Mouse (Mus musculus) kidney, embryonic 14.5 days (tissue): Measurements from ENCODE around the gene Dscaml1. TPM values are rescaled to one million over a fixed set of nuclear protein-coding genes. Genes with fewer than 3 reads are reported as not detected.

Experiments used
- ATAC-seq: fragments of 200-750 bp; cut with Nextera tagmentation; 2 replicates; pipeline ENCODE4 v1.8.0; 2017; ENCODE audit warnings: moderate number of reproducible peaks, mild to moderate bottlenecking, moderate TSS enrichment, moderate library complexity; ENCODE audit not compliant: low FRiP score, low TSS enrichment
- H3K27ac ChIP-seq: fragments of 300-500 bp; sonication (generic); 2 replicates; pipeline ENCODE4 v1.5.1; 2014; ENCODE audit warnings: low read depth, mild to moderate bottlenecking, low read length, moderate library complexity, mixed read lengths
- H3K27me3 ChIP-seq: fragments of 300-500 bp; sonication (generic); 2 replicates; pipeline ENCODE4 v1.6.1; 2014; ENCODE audit warnings: mild to moderate bottlenecking, low read length; ENCODE audit not compliant: control insufficient read depth, insufficient read depth
- H3K36me3 ChIP-seq: fragments of 300-500 bp; sonication (generic); 2 replicates; pipeline ENCODE4 v1.6.1; 2014; ENCODE audit warnings: low read length, mixed read lengths; ENCODE audit not compliant: control insufficient read depth, insufficient read depth
- H3K4me1 ChIP-seq: fragments of 300-500 bp; sonication (generic); 2 replicates; pipeline ENCODE4 v1.6.1; 2014; ENCODE audit warnings: low read length, mixed read lengths; ENCODE audit not compliant: control insufficient read depth, insufficient read depth
- H3K4me2 ChIP-seq: fragments of 300-500 bp; sonication (generic); replicated peaks from 2 replicates; pipeline ENCODE4 v1.6.1; 2014; ENCODE audit warnings: low read depth, mild to moderate bottlenecking, low read length
- H3K4me3 ChIP-seq: fragments of 300-500 bp; sonication (generic); 2 replicates; pipeline ENCODE4 v1.5.1; 2014; ENCODE audit warnings: mild to moderate bottlenecking, low read length
- H3K9ac ChIP-seq: fragments of 300-500 bp; sonication (generic); 2 replicates; pipeline ENCODE4 v1.6.1; 2014; ENCODE audit warnings: low read depth, mild to moderate bottlenecking, low read length, moderate library complexity
- H3K9me3 ChIP-seq: fragments of 300-500 bp; sonication (generic); 2 replicates; pipeline ENCODE4 v1.6.1; 2016; ENCODE audit warnings: low read length; ENCODE audit not compliant: control insufficient read depth
- WGBS: fragments of 180-500 bp; shearing (Covaris S2); extraction: QIAGEN DNeasy Blood & Tissue Kit; methylation state at CpG from one replicate; pipeline ENCODE4 v1.1.7; 2014; 5-methylcytosine and 5-hydroxymethylcytosine counted together
- polyA plus RNA-seq: library from polyadenylated mRNA; unstranded; fragments of >200 nt; fragmentation: Nextera tagmentation; extraction: Ambion mirVana; gene quantifications from 2 replicates; pipeline ENCODE4 v1.2.1, GENCODE M21; 2014

Gene Dscaml1
- polyA plus RNA-seq, 1 experiment from 2014 or later = 0.23 TPM

DNA sequence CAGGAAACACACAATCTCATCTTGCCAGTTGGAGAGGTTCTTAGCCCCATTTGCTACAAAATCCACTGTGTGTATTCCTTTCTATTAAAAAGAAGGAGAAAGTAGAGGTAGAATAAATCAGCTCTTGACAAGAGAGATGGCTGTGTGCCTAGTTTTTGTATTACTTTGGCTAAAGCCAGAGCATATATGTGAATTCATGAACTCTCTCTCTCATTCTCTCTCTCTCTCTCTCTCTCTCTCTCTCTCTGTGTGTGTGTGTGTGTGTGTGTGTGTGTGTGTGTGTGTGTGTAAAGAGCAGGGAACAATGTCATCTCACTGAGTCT is 147.0 kb downstream of the Dscaml1 start:
- H3K4me1 ChIP-seq = peaks cover 21% of the 10 kb centered on the region; the same call in 1 of the 2 replicates
- H3K27me3 ChIP-seq = no peaks in the 10 kb centered on the region
- H3K27ac ChIP-seq = no peak overlapping the region
- H3K4me2 ChIP-seq = no peak overlapping the region
- no peak overlapping the region for H3K9ac ChIP-seq
- ATAC-seq = no peak
- H3K9me3 ChIP-seq = no peaks in the 10 kb centered on the region
- H3K36me3 ChIP-seq = no peaks in the 10 kb centered on the region
- H3K4me3 ChIP-seq = no peak overlapping the region

DNA sequence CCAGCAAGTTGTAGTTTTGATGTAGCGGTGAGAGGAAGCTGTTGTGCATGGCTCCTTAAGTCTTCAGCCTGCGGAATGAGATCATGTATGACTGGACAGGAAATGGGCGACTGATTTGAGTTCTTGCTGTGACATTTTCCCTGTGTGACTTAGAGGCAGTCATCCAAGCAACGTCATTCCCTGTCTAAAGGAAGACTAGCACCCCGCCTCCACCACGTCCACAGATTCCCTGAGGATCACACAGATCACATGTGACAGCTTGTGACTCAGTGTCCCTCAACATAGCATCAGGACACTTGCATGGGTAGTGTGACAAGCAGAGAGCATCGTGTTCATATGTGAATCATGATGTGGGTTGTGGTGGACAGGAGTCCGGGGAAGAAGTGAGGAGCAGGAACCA is 147.6 kb downstream of the Dscaml1 start:
- ATAC-seq = no peak
- Histone ChIP-seq H3K9me3 (no peaks in the 10 kb centered on the region), H3K27ac (no peak overlapping the region), H3K4me3 (no peak overlapping the region), H3K36me3 (no peaks in the 10 kb centered on the region), H3K4me1 (peaks cover 21% of the 10 kb centered on the region; the same call in 1 of the 2 replicates), H3K9ac (no peak overlapping the region), H3K4me2 (no peak overlapping the region), H3K27me3 (no peaks in the 10 kb centered on the region)
- WGBS = 77% methylated on average over 8 of the region's 8 CpGs

DNA sequence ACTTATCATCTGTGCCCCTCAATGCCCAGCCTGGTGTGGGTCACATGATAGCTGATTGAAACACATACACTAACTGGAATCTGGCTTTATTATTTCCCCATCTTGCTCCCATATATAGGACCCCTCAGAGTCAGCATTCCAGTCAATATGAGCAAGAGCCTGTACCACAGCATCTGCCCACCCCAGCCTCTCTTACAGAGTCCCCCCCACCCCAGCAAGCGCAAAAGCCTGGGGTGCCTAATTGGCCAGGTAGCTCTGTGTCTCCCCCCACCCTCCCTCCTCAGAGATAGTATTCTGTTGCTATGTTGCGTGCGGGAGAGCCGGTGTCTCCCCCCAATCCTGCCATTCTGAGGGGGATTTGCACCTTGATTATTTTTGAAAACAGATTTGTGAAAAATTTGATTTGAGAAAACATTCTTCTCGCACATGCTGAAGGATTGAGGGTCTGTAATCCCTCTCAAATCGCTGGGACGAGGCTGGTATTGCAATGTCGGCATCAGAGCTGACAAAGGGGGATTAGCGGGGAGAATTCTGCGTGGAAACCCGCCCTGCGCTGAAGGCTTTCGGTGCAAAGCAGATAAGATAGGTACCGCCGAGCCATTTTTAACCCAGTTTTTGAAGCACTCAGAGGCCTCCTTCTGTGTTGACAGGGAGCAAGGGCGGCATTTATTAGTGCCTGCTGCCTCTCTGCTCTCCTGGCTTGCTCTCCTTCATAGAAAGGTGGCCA is 153.8 kb downstream of the Dscaml1 start:
- ATAC-seq = no peak
- 88% methylated on average over 16 of the region's 16 CpGs for WGBS
- H3K4me3 ChIP-seq = no peak overlapping the region
- H3K9ac ChIP-seq = no peak overlapping the region
- no peaks in the 10 kb centered on the region for H3K9me3 ChIP-seq
- no peaks in the 10 kb centered on the region for H3K4me1 ChIP-seq
- H3K4me2 ChIP-seq = no peak overlapping the region
- no peak overlapping the region for H3K27ac ChIP-seq
- H3K27me3 ChIP-seq = no peaks in the 10 kb centered on the region
- H3K36me3 ChIP-seq = no peaks in the 10 kb centered on the region

DNA sequence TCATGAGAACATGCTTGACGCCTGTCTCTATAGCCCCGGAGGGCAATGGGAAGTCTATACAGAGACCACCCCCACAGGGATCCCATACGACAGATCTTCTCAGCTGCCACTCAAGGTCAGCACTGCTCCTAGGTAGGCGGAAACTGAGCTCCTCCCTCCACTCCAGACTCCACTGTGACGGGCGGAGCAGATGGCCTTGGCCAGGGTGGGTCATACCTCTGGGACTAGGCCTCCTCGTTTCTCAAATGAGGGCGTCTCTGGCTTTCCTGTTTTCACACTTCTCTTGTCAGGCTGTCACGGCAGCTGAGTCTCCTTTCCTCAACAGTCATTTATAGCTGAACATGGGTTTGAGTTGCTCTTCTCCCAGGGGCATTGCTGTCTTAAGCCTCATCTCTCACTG is 160.0 kb downstream of the Dscaml1 start:
- H3K27me3 ChIP-seq = no peaks in the 10 kb centered on the region
- H3K4me1 ChIP-seq = no peaks in the 10 kb centered on the region
- no peaks in the 10 kb centered on the region for H3K36me3 ChIP-seq
- no peak for ATAC-seq
- WGBS = 54% methylated on average over 9 of the region's 9 CpGs
- no peak overlapping the region for H3K4me2 ChIP-seq
- H3K9me3 ChIP-seq = no peaks in the 10 kb centered on the region
- no peak overlapping the region for H3K4me3 ChIP-seq
- no peak overlapping the region for H3K9ac ChIP-seq
- no peak overlapping the region for H3K27ac ChIP-seq

DNA sequence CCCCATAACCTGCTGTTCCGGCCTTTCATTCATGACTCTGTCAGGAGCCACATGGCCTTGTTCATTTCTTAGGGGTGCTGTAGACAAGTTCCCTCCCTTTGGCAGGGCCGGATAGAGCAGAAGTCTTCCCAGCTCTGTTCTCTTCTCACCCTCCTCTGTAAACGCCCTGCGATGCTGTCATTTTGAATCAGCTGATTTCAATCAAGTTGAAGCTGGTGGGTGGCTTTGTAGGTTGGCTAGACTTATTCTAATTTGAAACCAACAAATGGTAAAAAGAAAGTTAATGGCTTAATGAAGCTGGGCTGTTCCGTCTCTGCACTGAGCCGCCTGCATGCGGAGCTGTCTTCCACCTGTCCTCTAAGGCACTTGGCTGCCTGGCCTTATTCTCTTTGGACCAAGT is 161.3 kb downstream of the Dscaml1 start:
- Histone ChIP-seq H3K4me2 (no peak overlapping the region), H3K27ac (no peak overlapping the region), H3K9me3 (no peaks in the 10 kb centered on the region), H3K27me3 (no peaks in the 10 kb centered on the region), H3K4me3 (no peak overlapping the region), H3K4me1 (no peaks in the 10 kb centered on the region), H3K36me3 (no peaks in the 10 kb centered on the region), H3K9ac (no peak overlapping the region)
- WGBS = 91% methylated on average over 7 of the region's 7 CpGs
- no peak for ATAC-seq

DNA sequence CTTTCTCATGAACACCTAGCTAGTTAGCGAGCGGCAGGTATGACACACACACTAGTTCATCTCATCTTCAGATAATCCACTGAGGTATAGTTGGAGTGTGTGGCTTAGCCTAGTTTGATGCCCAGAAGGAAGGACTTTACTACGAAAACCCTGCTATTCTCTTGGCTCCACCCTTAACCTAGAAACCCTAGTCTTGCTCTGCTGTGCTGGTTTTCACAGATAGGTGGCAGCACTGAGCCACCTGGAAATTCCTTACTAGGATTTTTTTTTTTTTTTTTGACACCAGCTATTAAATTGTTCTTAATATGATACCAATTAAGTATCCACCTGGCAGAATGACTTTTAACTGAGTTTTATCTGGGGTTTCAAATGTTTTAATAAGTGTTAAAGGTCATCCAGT is 163.4 kb downstream of the Dscaml1 start:
- H3K4me1 ChIP-seq = no peaks in the 10 kb centered on the region
- WGBS = 63% methylated on average over 3 of the region's 3 CpGs
- no peak overlapping the region for H3K9ac ChIP-seq
- no peaks in the 10 kb centered on the region for H3K9me3 ChIP-seq
- H3K36me3 ChIP-seq = no peaks in the 10 kb centered on the region
- H3K4me3 ChIP-seq = no peak overlapping the region
- H3K27me3 ChIP-seq = no peaks in the 10 kb centered on the region
- H3K27ac ChIP-seq = no peak overlapping the region
- H3K4me2 ChIP-seq = no peak overlapping the region
- ATAC-seq = no peak

- ATAC-seq = no peak
- Histone ChIP-seq H3K27ac (no peak overlapping the region), H3K36me3 (no peaks in the 10 kb centered on the region), H3K9me3 (no peaks in the 10 kb centered on the region), H3K4me3 (no peak overlapping the region), H3K4me1 (no peaks in the 10 kb centered on the region), H3K4me2 (no peak overlapping the region), H3K27me3 (no peaks in the 10 kb centered on the region), H3K9ac (no peak overlapping the region)
- WGBS = 78% methylated on average over 2 of the region's 2 CpGs
These were observed 164.6 kb downstream of the Dscaml1 start for GRCm38 (mm10) chr9:45591061-45591460.

GRCm38 (mm10) chr9:45592374-45592773 is 165.9 kb downstream of the Dscaml1 start:
- Histone ChIP-seq H3K9ac (no peak overlapping the region), H3K4me2 (no peak overlapping the region), H3K36me3 (no peaks in the 10 kb centered on the region), H3K9me3 (no peaks in the 10 kb centered on the region), H3K4me3 (no peak overlapping the region), H3K4me1 (no peaks in the 10 kb centered on the region), H3K27ac (no peak overlapping the region), H3K27me3 (no peaks in the 10 kb centered on the region)
- ATAC-seq = no peak
- 70% methylated on average over 9 of the region's 9 CpGs for WGBS

- H3K27ac ChIP-seq = no peak overlapping the region
- no peak overlapping the region for H3K4me3 ChIP-seq
- no peaks in the 10 kb centered on the region for H3K4me1 ChIP-seq
- no peaks in the 10 kb centered on the region for H3K27me3 ChIP-seq
- 79% methylated on average over 5 of the region's 5 CpGs for WGBS
- no peak overlapping the region for H3K9ac ChIP-seq
- no peak overlapping the region for H3K4me2 ChIP-seq
- no peaks in the 10 kb centered on the region for H3K9me3 ChIP-seq
- no peaks in the 10 kb centered on the region for H3K36me3 ChIP-seq
- no peak for ATAC-seq
These were observed 171.7 kb downstream of the Dscaml1 start for GRCm38 (mm10) chr9:45598117-45598516.
